Mouse (Mus musculus) spleen, postnatal 36 days (tissue): ENCODE results near the gene Ghr.

Experiments used
- DNase-seq, 2 experiments: peaks; one replicate each; pipeline ENCODE4 v3.0.0; 2022; ENCODE audit warnings: low spot score in 2 of 2, mixed read lengths in 1 of 2

The Ghr gene

DNA sequence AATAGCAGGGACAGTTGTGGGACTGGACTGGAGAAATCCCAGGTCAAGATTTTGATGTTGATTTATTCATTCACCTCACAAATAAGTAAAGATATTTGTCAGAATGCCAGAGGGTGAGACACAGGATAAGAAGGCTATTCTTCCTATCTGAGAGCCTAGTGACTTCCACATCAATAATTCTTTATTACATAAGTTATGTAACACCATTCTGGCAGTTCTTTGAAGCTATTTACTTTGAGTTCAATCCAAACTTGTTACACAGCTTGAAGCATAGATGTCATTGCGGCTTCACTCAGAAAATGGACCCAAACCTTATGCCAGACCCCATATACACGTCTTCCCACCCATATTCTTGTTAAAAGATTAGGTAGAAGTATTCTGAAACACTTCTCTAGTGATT, 133.7 kb downstream of the Ghr start:
- DNase-seq: no peak

DNA sequence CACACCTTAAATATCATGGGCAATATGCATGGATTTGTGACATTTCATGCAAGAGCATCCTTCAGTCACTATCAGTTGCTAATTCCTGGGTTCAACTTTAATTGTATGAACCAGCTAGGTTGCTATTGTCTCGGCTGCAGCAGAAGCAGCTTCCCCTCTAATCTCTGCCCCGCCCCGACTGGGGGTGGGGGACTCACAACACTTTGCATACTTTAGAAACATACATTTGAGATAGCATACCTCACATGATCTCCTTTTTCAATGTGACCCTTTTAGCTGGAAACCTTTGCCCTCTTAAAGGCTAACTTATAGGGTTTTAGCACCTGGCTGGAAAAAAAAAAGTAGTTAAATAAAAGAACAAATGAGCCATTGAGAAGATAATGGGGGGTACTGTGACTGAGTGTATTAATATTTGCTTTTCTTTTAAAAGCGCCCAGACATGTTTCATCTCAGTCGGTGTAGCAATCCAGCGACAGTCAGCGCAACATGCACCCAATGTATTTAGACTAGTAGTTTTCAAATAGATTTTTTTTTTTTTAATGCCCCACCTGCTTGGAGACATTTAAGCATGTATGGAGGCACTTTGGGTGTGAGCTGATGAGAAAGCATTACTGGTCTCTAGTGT, 137.9 kb downstream of the Ghr start:
- DNase-seq: no peak

DNA sequence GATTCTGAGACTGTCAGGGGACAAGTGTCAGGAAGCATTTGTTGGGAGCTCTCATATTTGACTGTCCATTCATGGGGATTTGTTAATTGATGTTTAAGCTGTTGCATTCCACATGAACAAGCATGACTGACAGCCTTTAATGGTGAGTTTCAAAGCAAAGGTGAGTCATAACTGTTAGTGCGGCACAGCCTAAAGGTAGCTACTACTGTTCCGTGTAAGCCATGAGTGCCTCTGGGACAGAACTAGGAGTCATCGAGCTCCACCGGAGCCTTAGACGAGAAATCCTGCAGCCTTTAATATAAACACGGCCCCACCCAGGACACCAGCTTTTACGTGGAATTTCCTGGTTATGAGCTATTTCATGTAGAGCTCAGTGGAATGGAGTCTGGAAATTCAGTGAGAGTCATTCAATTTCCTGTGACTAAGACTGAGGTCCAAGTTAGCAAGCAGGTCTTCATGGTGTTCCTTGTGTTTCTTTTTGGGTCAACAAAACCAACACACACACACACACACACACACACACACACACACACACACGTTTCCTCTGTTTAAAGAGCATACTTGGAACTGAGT, 138.8 kb downstream of the Ghr start:
- no peak for DNase-seq

DNA sequence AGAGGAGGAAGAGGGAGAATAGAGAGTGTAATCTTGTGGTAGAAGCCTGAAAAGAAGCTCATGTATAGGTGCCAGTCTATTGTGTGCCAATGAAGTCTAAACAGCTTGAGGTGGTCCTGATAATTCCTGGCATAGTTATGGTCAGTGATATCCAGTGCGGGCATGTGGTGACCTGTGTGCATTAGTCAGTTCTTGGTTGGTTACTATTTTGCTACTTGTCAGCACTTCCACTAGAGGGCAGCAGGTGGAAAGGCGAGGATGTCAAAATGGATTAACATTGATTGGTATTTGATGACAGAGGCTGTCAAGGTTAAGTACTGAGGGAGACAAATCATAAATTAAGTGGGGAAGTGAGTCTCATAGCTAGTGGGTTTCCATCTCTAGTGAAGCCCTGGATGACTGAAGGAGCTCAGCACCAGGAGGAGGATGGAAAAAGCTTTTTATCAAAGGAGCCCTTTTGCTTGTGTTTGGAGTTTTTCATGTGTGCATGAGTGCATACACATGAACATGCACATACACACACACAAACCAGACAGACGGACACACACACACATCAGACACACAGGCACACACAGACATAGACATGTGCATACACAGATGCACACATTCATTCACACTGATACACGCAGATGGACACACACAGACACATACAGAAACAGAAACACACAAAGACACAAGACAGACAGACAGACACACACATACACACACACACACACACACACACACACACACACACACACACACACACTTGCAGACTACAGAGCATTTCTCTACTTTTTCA, 141.6 kb downstream of the Ghr start:
- DNase-seq: no peak

DNA sequence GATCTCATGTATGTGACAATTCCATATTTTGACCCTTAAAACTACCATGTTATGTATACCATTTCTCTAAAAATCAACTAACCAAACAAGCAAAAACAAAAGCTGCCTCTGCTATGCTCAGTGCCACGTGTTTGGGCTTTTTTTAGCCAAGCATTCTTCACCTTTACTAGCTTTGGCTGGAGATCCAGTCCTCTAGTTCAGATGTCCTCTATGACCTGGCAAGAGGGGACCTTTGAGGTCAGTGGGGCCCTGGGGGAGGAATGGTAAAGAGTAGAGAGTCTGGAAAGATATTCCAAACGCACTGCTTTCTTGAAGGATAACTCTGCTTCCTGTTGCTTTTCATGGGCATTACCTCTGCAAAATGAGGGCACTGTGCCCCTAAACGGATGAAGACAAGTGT, 145.9 kb downstream of the Ghr start:
- no peak for DNase-seq

DNA sequence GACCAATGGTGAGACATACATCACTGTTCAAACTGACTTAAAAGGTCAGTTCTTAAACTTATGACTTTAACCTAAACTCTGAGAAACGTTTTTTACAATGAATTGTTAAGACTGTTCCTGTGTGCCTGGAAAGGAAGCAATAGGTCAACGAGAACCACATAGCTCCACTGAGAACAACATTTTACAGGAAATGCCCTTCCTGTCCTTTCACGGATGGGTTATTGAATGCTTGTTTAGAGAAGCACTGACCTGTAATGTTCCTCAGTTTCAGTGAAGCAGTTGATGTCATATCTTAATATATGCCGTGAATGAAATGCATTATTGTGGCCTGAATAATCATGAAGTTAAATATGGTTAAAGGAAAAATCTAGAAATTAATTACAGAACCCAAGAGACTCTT, 147.7 kb downstream of the Ghr start:
- no peak for DNase-seq

DNA sequence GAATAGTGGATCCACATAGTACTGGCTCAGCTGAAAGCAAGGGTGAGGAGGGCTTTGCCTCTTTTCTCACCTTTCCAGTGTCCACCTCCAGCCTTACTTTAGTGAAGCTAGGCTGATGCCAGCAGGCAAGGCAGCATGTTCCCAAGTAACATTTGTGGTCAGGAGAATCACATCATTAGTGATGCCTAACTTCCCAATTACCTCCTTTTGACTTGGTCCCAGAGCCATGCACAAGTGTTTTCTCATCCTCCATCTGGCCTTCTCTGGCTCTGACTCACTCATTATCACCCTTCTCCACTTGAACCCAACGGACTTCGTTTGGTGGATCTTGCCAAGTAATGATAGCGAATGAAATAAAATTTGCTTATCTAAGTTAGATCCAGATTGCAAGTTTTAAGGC, 148.8 kb downstream of the Ghr start:
- DNase-seq: no peak

DNA sequence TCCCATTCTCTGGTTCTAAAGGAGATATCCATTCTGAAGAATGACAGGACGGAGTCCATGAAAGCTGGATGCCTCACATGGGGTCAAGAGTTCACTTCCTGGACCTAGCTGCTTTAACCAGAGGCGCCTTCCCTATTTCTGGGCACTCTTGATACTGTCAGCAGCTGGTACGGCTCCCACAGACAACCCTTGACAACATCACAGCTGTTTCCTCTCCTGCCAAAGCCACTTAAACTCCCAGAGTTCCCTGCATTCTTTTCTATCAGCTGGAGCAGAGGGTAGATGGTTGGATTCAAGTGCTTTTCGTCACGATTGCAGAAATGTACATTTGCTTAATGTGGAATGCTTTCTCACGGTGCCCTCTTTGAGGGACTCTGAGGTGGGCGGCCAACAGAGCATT, 150.0 kb downstream of the Ghr start:
- peak; percentile 3 to 11 for DNase-seq

DNA sequence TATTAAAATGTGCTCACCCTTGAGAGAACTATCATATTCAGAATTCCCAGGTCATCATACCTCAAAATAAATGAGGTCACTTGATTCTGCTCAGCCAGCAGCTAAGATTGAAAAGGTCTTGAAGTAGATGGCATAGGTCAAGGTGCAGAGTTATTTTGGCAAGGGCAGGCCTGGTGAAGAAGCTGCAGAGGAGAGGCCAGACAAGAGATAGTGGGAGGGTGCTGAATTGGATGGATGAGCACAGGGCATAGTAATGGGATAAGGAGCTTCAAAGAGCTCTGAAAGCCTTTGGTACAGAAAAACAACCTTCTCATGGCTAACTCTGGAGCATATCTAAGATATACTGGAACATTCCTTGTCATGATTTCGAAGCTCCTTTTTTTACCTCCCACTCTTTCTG, 150.5 kb downstream of the Ghr start:
- DNase-seq: no peak

DNA sequence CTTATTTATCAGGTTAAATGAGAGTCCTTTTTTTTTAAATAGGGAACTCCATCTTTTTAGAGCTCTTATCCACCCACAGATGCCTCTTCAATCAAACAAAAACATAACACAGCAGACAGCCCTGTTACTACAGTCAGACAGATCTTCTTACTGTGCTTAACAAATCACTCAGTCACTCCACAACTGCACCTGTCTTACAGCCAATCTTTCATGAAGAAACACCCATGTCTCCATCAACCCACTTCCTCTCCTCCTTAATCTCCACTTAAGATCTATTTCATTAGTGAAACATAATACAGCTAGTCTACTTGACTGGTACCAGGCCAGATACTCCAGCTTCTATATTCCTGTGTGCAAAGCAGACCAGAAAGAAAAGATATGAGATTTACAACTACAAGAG, 153.9 kb downstream of the Ghr start:
- DNase-seq: no peak

DNA sequence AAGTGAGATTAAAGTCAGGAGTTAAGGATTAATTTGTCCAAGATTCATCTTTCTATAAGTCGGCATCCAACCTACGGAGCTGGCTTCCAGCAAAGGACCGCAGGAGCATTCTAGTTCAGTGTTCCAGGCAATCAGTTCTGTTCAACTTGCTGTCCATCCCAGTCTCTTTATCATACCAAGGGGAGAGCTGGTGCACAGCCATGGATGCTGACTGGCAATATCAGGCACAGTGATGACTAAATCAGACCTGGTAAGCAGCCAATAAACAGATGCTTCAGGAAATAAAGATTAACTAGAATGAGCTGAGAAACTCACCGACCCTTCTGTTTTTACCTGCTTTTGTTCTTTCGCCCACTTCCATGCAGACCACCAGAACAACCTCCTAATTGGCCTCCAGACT, 154.3 kb downstream of the Ghr start:
- DNase-seq: no peak

DNA sequence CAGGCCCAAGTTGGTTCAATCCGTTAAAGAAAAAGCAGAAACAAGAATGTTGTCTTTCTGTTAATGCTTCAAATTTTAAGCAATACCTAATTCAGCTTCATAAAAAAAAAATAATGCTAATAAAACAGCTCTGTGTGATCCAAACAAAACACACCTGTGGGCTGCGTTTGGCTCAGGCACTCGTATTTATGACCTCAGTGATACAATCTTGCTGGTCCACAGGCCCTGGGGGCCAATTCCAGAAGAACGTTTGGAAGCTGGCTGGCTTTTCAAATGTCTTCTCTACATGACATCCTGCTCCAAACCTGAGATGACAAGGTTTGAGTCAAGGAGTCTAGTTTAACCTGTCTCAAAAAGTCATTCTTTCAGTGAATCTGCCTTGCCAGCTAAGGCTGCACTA, 156.9 kb downstream of the Ghr start:
- DNase-seq: no peak

DNA sequence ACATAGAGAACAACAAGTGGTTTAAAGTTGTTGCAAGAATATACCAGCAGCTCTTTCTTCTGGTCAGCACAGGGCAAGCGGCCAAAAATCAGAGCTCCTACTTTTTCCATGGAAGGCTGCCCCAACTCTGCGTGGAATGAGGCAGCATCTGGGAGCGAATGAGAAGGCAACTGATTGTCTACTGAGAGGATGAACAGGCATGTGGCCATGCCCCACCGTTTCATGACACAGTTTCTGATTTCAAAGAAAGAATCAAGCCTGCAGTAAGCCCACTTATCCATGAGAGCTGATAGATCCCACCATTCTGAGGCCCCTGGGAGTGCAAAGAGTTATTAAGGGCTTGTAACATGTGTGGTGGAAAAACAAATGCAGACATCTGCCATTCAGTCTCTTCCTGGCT, 160.1 kb downstream of the Ghr start:
- no peak for DNase-seq

DNA sequence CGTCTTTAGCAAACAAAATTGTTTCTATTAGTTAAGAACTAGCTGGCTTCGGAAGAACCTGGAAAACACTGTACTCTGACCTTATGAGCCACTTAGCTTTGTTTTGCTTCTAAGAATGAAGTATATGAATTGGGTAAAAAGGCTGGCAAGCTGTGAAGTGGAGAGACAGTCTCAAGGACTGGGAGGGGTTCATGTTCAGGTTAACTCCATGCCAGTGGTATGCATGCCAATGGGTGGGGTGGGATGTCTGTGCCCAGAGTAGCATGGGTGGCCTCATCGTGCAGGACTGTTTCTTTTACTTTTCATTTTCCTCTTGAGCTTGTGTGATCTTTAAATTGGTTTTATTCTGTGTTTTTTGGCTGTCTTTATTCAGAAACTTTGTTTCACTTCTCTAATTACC, 165.6 kb downstream of the Ghr start:
- no peak for DNase-seq

DNA sequence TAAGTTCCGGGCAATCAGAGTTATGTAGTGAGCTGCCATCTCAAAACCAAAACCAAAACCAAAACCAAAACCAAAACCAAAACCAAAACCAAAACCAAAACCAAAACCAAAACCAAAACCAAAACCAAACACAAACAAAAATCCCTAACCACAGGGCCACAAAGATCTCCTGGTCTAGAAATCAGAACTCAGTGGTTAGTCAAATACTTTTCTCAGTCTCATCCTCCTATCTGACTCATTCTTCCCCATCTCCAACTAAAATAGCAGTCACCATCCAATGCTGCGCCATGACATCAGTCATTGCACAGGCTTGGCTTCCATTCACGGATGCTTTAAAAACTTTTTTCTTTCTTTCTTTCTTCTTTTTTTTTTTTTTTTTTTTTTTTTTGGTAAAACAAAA, 170.2 kb downstream of the Ghr start:
- no peak for DNase-seq

DNA sequence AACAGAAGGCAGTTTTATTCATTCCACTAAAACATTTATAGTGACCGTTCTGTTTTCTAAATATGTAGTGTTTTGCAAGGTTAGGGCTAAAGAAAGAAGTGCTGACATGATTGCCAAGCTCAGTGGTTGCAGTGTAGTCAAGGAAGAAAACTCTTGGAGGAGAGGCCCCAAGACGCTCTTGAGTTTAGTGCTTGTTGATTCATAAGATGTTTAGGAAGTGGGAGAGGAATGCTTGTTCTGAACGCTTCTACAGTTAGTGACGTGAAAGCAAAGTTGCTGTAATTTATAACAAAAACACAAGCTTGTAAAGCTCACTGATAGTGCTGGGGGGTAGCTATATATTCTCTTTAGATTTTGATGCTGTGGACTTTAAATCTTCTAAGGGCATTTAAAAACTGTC, 174.8 kb downstream of the Ghr start:
- DNase-seq: no peak

DNA sequence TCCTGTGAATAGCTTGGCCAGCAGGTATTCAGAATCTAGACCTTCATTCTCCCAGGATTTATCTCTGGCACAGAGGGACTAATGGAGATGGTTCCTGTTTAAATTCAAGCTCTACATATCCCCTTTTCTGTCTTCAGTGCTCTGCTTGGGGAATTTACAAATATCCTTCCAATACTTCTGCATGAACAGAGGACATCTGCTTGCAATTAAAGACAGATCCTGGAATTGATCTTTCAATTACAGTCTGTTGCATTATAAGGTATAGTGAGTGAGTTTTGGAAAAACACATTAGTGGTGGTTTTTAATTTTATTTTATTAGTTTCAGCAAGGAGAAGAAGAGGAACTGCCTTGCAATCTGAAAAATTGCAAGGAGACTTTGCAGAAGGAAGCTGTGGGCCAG, 184.1 kb downstream of the Ghr start:
- DNase-seq: no peak

DNA sequence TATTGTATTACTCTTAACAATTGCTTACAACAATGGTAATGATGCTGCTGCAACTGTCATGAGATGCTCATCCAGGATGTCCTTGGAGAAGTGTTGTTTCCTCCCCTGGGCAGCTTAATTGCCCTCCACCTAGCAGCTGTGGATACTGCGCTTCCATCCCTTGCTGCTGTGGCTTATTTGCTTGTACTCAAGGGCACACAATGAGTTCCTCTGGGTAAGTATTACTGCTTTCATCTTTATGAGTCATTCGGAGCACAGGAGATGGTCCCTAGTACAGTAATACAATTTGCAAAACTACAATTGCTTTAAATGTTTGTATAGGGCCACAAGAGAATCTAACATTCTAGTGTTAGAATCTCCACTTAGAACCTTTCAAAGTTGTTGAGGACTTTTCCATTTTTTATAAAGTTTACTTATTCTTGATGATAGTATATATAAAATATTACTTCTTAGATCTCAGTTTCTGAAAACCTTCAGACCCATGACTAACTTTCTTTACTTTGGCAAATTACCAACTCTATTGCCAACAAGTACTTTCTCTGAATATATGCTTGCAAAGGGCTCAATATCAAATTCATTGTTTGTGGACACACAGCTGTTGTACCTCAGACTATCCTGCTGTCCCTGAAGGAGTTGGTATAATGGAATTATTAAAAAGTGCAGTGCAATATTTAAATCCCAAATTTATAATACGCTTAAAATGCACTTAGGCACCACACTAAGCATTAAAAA, 185.8 kb downstream of the Ghr start:
- DNase-seq: no peak

DNA sequence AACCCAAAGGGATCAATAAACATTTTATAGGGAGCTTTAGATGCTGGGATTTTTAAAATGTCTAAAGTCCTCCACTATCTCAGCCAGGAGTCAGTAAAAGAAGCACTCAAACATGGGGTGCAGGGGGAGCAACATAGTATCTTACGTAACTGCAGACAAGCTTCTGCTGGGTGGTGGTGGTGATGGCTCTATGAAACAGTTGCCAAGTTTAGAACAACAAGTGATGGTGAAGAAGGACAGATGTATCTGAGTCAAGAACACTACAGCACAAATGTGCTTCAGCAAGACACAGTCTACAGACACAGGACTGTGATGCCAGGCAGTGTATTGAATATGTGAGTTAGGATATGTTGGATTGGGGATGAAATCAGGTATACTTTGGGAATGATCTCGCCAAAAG, 187.1 kb downstream of the Ghr start:
- no peak for DNase-seq

DNA sequence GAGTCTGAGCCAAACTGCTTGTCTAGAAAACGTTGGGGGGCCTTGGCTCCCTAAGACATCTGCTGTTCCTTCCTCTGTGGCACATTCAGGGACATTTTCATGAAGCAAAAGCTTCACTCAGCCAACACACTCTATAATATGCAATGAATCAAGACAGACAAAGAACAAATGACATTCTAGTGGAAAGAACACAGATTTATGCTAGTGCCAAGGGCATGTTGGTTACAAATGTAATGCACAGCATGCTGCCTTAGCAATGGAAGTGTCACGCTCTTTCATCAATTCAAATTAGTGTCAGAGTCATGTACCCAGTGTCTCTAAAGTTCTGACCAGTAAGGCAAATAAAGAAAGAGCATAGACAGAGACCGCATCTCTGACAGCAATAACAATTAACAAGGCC, 187.6 kb downstream of the Ghr start:
- DNase-seq: no peak

DNA sequence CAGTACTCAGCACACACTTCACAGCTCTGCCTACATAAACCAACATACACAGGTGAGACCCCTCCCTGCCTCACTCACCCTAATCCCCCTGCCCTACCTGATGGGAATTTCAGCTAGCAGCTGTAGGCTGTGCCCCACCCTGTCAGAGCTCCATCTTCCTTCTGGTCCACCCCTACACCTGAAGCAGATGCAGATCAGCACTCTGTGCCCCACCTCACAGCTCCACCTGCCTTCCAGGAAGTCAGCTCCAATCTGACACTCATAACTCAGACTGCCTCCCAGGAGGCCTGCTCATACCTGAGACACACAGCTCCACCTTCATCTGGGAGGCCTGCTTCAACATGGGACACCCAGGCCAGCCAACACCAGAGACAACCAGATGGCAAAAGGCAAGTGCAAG, 192.6 kb downstream of the Ghr start:
- no peak for DNase-seq

DNA sequence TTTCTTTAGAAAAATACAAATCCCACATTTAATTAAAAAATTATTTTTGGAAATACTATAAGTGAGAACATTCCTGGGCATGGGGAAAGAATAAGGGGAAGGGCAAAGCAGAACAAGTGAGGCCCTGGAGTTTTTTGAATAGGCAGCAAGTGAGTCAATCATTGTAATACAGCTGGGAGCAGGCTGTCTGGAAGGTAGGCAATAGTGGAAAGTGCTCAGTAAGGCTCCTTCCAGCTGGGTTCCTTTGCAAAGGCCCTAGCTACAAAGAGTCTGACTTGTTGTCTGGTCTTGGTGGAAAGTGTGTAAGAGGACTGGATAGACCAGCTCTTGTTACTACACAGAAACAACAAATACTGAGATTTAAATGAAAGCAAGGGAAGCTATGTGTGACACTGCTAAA, 194.3 kb downstream of the Ghr start:
- DNase-seq: no peak

DNA sequence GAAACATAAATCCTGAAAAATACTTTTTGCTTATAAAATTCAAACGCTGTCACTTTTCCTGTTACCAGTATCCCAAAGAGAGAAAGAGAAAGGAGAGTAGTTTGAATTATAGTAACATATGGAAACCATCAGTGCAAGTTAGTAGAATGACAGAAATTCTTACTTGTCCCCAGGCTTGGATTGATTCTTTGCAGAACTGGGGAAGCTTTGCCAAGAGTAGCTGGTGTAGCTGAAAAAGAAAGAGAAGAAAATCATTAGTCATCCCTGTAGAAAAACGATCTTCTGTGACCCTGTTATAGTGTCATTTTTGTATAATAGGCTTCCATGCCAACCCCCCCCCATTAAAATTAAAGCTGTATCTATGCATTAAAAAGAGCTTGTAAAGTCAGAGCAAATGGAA, 194.8 kb downstream of the Ghr start:
- DNase-seq: no peak
